Mouse (Mus musculus) retina, postnatal 1 day (tissue): ENCODE measurements at regions not wholly inside any gene's neighbourhood (a gene's known extent, or its start where the extent isn't known, plus 50 kb on each side); places are given as distances from the start of the nearest gene placed in this dataset.

Experiments used
- DNase-seq: peaks from one replicate; pipeline ENCODE4 v3.0.0-alpha.2; 2012

GRCm38 (mm10) chr19:24622776-24623175, 51.0 kb upstream of the Tmem252 start:
- no peak for DNase-seq

- DNase-seq, result no peak
Observed at GRCm38 (mm10) chr19:24622309-24622708, 51.5 kb upstream of the Tmem252 start.

- peak; percentile 81 for DNase-seq
Observed at GRCm38 (mm10) chr19:24621610-24622220, 52.1 kb upstream of the Tmem252 start.

- DNase-seq, result no peak
Observed at GRCm38 (mm10) chr19:24615762-24616310, 58.0 kb upstream of the Tmem252 start.

GRCm38 (mm10) chr19:24607884-24608283, 52.2 kb upstream of the Pip5k1b start:
- DNase-seq, result no peak

GRCm38 (mm10) chr19:24606390-24606976, 50.8 kb upstream of the Pip5k1b start:
- peak; percentile 29 for DNase-seq
